Mouse (Mus musculus): Measurements from ENCODE around the gene Spdye4c. TPM values are rescaled to one million over a fixed set of nuclear protein-coding genes. Genes with fewer than 3 reads are reported as not detected.

The Spdye4c gene
- polyA plus RNA-seq, 1 experiment from 2014 or later = not detected

DNA sequence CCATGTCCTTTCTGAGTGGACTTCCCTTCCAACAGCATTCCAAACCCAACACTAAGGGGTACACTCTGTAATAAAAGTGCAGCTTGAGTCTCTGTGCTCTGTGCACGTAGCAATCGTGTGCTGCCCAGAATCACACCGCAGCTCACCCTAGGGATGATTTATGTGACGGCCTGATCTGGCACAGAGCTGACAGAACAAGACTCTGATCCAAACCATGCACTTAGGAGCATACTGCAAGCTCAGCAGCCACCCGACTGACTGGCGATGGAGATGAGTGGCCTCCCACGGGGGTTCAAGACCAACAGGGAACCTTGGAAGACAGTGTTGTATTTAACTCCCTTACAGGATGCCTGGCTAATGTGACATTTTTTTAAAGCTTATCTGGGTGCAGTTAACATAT, 41.4 kb upstream of the Spdye4c start:
- Histone ChIP-seq H3K36me3 (replicated peaks; ENCODE audit: insufficient read depth, low read length) (no peaks in the 10 kb centered on the region), H3K4me3 (ENCODE audit: low read depth, low read length) (no peak overlapping the region), H3K27me3 (ENCODE audit: insufficient read depth, low read length) (no peaks in the 10 kb centered on the region), H3K4me1 (ENCODE audit: insufficient read depth) (peaks cover 2% of the 10 kb centered on the region; the same call in 1 of the 2 replicates), H3K27ac (ENCODE audit: low read depth) (no peak overlapping the region), H3K9me3 (ENCODE audit: low read length) (no peaks in the 10 kb centered on the region), H3K9ac (replicated peaks) (no peak overlapping the region), H3K4me2 (ENCODE audit: low read depth, low read length) (no peak overlapping the region)
- DNase-seq (no peak), ATAC-seq (no peak)
- WGBS (ENCODE audit: insufficient replicate concordance) = 48% methylated on average over 7 of the region's 7 CpGs
- TF ChIP-seq CTCF (IDR thresholded peaks at IDR 0.05; ENCODE audit: low read depth) (no peak), EP300 (IDR thresholded peaks at IDR 0.05; ENCODE audit: low read depth) (no peak)

DNA sequence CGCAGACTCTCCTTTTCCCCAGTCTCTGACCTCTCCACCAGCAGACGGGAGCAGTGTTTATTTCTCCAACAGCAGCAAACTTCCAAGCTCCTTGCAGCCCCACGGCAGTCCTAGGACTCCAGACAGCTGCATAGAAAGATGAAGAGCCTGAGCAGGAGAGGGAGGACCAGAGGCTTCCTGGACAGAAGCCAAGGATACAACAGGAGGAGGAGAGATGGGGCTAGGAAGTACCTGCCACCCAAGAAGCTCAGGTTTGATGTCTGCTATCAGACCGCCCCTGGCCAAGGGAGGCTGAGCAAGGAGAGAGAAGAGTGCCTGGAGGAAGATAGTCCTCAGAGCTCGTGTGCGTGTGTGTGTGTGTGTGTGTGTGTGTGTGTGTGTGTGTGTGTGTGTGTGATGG, 41.0 kb upstream of the Spdye4c start:
- H3K9ac ChIP-seq (replicated peaks) = no peak overlapping the region
- WGBS (ENCODE audit: insufficient replicate concordance) = 49% methylated on average over 6 of the region's 6 CpGs
- no peak for ATAC-seq

DNA sequence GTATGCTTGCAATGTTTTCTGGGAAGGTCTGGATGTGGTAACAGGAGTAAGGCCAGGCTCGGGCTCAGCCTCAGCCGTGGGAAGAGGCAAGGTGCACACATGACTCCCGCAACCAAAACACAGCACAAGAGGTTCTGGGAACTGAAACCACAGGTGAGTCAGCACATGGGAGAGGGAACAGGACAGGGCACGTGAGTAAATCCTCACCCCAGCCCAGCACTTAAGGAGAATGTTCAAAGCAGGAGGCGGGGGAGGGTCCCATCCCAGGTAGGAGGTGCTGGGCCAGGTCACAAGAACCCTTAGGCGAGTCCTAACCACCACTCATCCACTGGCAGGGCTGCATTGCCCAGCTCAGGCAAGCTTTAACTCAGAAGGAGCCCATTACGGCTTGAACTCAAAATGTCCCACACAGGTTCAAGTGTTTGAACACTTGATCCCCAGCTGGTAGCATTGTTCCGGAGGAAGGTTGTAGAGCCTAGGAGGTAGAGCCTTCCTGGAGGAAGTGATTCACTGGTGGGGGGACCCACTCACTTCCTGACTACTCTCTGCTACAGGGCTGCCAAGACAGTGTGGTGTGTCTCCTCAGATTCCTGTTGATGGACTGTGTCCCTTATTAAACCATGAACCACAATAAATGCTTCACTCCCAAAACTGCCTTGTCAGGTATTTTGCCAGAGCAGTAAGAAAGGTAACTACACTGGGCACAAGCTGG, 38.8 kb upstream of the Spdye4c start:
- Histone ChIP-seq H3K36me3 (replicated peaks; ENCODE audit: insufficient read depth, low read length) (no peaks in the 10 kb centered on the region), H3K4me1 (ENCODE audit: insufficient read depth) (peaks cover 2% of the 10 kb centered on the region; the same call in 1 of the 2 replicates), H3K27me3 (ENCODE audit: insufficient read depth, low read length) (no peaks in the 10 kb centered on the region), H3K27ac (ENCODE audit: low read depth) (no peak overlapping the region), H3K4me3 (ENCODE audit: low read depth, low read length) (no peak overlapping the region), H3K4me2 (ENCODE audit: low read depth, low read length) (no peak overlapping the region), H3K9me3 (ENCODE audit: low read length) (no peaks in the 10 kb centered on the region), H3K9ac (replicated peaks) (no peak overlapping the region)
- DNase-seq (no peak), ATAC-seq (no peak)
- 66% methylated on average over 8 of the region's 8 CpGs for WGBS (ENCODE audit: insufficient replicate concordance)
- TF ChIP-seq CTCF (IDR thresholded peaks at IDR 0.05; ENCODE audit: low read depth) = no peak
- no peak for TF ChIP-seq EP300 (IDR thresholded peaks at IDR 0.05; ENCODE audit: low read depth)

More for the DNA sequence above, 41.0 kb upstream of the Spdye4c start:
- no peak for TF ChIP-seq CTCF (IDR thresholded peaks at IDR 0.05; ENCODE audit: low read depth)
- TF ChIP-seq EP300 (IDR thresholded peaks at IDR 0.05; ENCODE audit: low read depth) = no peak
- DNase-seq = no peak
- peaks cover 2% of the 10 kb centered on the region; the same call in 1 of the 2 replicates for H3K4me1 ChIP-seq (ENCODE audit: insufficient read depth)
- no peak overlapping the region for H3K4me2 ChIP-seq (ENCODE audit: low read depth, low read length)
- H3K4me3 ChIP-seq (ENCODE audit: low read depth, low read length) = no peak overlapping the region
- H3K9me3 ChIP-seq (ENCODE audit: low read length) = no peaks in the 10 kb centered on the region
- H3K27ac ChIP-seq (ENCODE audit: low read depth) = no peak overlapping the region
- no peaks in the 10 kb centered on the region for H3K36me3 ChIP-seq (replicated peaks; ENCODE audit: insufficient read depth, low read length)
- H3K27me3 ChIP-seq (ENCODE audit: insufficient read depth, low read length) = no peaks in the 10 kb centered on the region

DNA sequence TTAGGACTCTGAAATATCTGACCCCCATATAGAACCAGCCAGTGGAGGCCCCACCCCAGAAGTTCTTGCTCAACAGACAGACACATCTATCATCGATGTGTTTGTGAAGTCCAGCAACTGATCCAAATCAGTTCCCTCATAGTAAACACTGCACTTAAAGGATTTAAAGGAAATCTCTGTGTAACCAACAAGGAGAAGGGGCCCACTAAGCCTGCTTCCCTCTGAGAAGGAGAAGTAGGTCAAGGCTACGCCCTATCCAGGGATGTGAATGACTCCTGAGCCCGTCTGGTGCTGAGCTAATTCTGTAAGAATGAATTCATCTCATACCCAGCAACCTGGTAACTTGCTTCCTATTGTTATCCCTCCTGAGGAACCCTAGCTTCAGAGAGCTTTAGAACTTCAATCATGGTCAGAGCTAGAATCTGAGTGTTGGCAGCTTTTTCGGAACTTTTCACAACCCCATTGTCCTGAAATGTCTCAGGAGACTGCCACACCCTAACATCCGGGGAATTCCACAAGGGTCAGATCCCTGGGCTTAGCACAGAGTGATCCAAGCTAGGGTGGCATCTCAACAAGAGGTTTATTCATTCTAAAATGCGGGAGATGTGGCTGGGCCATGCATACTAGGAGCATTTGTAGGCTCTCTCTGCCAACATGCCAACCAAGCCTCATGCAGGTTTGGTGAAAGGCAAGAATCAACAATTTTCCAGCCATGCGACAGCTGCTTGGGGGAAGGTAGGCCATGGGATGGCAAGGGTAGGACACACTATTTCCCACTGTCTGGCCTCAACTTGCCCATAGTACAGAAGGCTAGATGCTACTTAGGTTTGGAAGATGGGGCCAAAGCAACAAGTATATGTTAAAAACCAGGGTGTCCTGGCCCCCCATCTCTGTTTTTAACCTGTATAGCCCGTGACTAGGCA, 38.0 kb upstream of the Spdye4c start:
- Histone ChIP-seq H3K27ac (ENCODE audit: low read depth) (no peak overlapping the region), H3K4me1 (ENCODE audit: insufficient read depth) (peaks cover 2% of the 10 kb centered on the region; the same call in 1 of the 2 replicates), H3K27me3 (ENCODE audit: insufficient read depth, low read length) (no peaks in the 10 kb centered on the region), H3K36me3 (replicated peaks; ENCODE audit: insufficient read depth, low read length) (no peaks in the 10 kb centered on the region), H3K9me3 (ENCODE audit: low read length) (no peaks in the 10 kb centered on the region), H3K9ac (replicated peaks) (no peak overlapping the region), H3K4me2 (ENCODE audit: low read depth, low read length) (no peak overlapping the region), H3K4me3 (ENCODE audit: low read depth, low read length) (no peak overlapping the region)
- TF ChIP-seq CTCF (IDR thresholded peaks at IDR 0.05; ENCODE audit: low read depth) (no peak), EP300 (IDR thresholded peaks at IDR 0.05; ENCODE audit: low read depth) (no peak)
- DNase-seq (no peak), ATAC-seq (no peak)
- WGBS (ENCODE audit: insufficient replicate concordance) = 72% methylated on average over 8 of the region's 8 CpGs

DNA sequence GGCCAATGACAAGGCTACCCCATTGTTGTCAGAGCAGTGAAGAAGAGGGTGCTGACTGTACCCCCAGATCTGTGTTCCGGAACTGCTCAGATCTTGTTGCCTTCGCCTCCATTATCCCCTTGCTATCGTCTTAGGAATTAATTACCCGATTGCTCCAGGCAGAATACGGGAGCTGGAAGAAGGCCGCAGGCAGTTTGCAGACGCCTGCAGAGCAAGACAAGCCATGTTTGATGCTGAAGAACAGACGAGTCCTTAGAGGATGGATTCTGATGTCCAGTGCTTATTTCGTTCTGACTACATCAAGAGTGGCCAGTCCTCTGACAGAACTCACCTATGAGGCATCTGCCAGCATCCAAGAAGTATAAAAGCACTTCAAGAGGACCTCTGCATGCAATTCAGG, 35.9 kb upstream of the Spdye4c start:
- 86% methylated on average over 9 of the region's 9 CpGs for WGBS (ENCODE audit: insufficient replicate concordance)
- DNase-seq (no peak), ATAC-seq (no peak)
- H3K4me2 ChIP-seq (ENCODE audit: low read depth, low read length) = no peak overlapping the region
- peaks cover 2% of the 10 kb centered on the region; the same call in 1 of the 2 replicates for H3K4me1 ChIP-seq (ENCODE audit: insufficient read depth)
- no peak overlapping the region for H3K27ac ChIP-seq (ENCODE audit: low read depth)
- TF ChIP-seq CTCF (IDR thresholded peaks at IDR 0.05; ENCODE audit: low read depth) (no peak), EP300 (IDR thresholded peaks at IDR 0.05; ENCODE audit: low read depth) (no peak)
- H3K27me3 ChIP-seq (ENCODE audit: insufficient read depth, low read length) = no peaks in the 10 kb centered on the region
- H3K9ac ChIP-seq (replicated peaks) = no peak overlapping the region
- H3K9me3 ChIP-seq (ENCODE audit: low read length) = no peaks in the 10 kb centered on the region
- no peaks in the 10 kb centered on the region for H3K36me3 ChIP-seq (replicated peaks; ENCODE audit: insufficient read depth, low read length)
- H3K4me3 ChIP-seq (ENCODE audit: low read depth, low read length) = no peak overlapping the region

DNA sequence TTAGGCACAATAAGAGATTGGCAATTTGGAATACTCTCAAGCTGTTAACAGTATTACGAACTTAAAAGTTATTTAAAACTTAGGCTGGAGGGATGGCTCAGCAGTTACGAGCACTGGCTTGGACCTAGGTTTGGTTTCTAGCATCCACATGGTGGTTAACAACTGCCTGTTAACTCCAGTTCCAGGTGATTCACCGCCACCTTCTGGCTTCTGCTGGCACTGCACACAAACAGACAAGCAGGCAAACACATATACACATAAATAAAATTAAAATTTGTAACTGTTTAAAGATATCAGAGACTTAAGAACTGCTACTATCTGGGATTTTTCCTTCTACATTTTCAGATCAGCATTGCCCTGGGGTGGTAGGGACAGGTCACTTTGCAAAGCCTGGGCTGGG, 26.8 kb upstream of the Spdye4c start:
- TF ChIP-seq EP300 (IDR thresholded peaks at IDR 0.05; ENCODE audit: low read depth) = no peak
- TF ChIP-seq CTCF (IDR thresholded peaks at IDR 0.05; ENCODE audit: low read depth) = peak; percentile 39
- no peak overlapping the region for H3K4me3 ChIP-seq (ENCODE audit: low read depth, low read length)
- no peak overlapping the region for H3K9ac ChIP-seq (replicated peaks)
- no peaks in the 10 kb centered on the region for H3K27me3 ChIP-seq (ENCODE audit: insufficient read depth, low read length)
- peaks cover 5% of the 10 kb centered on the region for H3K4me1 ChIP-seq (ENCODE audit: insufficient read depth)
- DNase-seq (no peak), ATAC-seq (no peak)
- 77% methylated on average over 3 of the region's 3 CpGs for WGBS (ENCODE audit: insufficient replicate concordance)
- no peak overlapping the region for H3K4me2 ChIP-seq (ENCODE audit: low read depth, low read length)
- H3K27ac ChIP-seq (ENCODE audit: low read depth) = no peak overlapping the region
- no peaks in the 10 kb centered on the region for H3K36me3 ChIP-seq (replicated peaks; ENCODE audit: insufficient read depth, low read length)
- no peaks in the 10 kb centered on the region for H3K9me3 ChIP-seq (ENCODE audit: low read length)
